Mouse (Mus musculus) large intestine, adult 2 months (tissue): ENCODE results near the gene Zcchc14. TPM values are rescaled to one million over a fixed set of nuclear protein-coding genes. Genes with fewer than 3 reads are reported as not detected.

Source experiments
- DNase-seq: peaks from one replicate; pipeline ENCODE4 v3.0.0-alpha.2; 2012; ENCODE audit warnings: low read depth, low spot score
- WGBS: fragments of 180-500 bp; shearing (Covaris S2); methylation state at CpG from one replicate; pipeline ENCODE4 v1.1.7; 2018; 5-methylcytosine and 5-hydroxymethylcytosine counted together
- polyA plus RNA-seq: library from polyadenylated mRNA; depleted of rRNA; stranded (reverse); fragments of >200 nt; gene quantifications from 2 replicates; pipeline ENCODE4 v1.2.3, GENCODE M21; 2012; rRNA removed

Gene Zcchc14
- 9.8 and 19.2 TPM in 2 replicates for polyA plus RNA-seq

DNA sequence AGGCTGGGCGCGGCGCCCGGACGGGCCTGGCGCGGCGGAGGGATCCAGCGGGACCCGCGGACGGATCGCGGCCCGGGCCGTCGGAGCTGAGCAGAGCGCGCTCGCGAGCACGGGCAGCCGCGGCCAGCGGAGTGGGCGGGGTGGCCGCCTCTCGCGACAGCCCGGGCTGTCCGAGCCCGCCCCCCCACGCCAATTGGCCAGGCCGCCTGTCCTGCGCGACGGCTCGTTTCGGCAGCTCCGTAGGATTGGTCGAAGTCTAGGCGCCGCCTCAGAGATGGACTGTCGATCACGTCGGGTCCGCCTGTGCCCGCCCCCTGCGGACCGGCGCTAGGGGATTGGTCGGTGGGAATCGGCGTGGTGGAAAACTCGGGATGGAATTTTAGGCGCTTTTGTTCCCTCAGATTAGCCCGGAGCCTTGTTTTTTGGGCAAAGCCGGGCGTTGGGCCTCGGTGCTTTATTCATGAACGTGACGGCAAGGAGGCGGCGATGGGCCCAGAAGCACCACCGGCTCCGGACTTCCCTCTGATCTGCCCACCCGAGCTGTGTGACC lies at the start of gene Zcchc14:
Gene Zcchc14 (minus strand): TSS at position 128 of the 550 bp plus-strand sequence.
- under 1% methylated on average over 55 of the region's 67 CpGs for WGBS
- DNase-seq, result peak; percentile 85

DNA sequence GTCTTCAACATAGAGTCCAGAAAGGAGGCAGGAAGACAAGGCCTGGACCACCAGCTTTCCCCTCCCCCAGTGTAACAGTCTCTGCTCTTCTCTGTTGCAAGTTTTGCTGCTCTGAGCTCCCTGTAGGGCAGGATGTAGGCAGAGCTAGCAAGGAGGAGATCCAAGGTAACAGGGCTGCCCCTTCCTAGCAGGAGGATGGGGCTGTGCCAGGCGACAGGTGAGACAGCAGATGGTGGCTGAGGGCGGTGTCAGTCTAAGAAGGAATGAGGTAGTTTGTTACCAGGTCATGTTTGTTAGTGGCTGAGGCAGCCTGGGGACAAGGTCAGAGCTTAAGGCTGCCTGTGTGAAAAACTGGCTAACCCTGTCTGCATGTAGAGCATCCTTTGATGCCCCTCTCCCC lies 47.2 kb upstream of the Zcchc14 start:
- no peak for DNase-seq
- WGBS, result 42% methylated on average over 2 of the region's 2 CpGs

DNA sequence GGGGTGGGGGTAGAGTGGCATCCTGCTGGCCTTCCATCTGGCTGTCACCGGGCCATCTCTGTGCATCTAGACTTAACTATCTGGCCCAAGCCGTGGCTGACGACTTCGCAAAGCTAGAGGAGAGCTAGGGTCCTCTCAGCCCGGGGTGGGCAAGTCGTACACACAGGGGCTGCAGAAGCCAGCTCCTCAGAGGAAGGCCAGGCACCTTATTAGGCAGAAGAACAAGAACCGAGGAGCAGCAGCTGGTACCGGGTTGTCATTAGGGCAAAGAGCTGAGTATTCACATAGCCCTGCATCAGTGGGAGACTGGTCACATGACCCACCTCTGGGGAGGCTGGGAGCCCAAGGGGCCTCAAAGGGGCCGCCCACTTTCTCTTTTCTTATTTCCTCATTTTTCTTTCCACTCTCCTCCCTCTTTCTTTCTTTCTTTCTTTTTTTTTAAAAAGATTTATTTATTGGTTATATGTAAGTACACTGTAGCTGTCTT lies 46.0 kb upstream of the Zcchc14 start:
- no peak for DNase-seq
- WGBS, result 11% methylated on average over 9 of the region's 9 CpGs

- WGBS, result 6% methylated on average over 17 of the region's 17 CpGs
- DNase-seq, result no peak
Measured at GRCm38 (mm10) chr8:121697735-121698614, 45.3 kb upstream of the Zcchc14 start.

DNA sequence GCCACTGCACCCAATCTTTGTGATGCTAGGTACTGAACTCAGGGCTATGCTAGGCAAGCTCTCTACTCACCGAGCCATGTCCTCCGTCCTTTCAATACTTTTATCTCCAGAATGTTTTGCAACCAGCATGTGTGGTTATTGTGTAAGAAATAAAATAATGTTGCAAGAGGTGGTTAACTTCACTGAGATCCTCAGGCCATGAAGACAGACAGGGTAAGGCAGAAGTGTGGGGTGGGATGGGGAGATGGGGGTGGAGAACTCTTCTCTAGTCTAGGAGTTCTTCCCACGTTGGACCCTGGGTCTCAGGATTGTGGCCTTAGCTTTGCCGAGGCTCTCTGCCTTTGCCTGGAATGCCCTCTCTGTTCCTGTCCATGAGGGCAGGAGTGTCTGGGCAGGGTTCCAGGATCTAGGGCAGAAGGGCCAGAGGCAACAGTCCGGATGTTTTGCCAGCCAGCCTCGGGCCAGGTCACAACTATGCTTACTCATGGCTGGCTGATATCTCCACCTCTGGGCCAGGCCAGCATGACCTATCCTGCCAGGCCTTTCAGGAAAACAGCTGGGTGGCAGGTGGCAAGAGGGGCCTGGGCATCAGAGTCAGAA lies 43.0 kb upstream of the Zcchc14 start:
- no peak for DNase-seq
- WGBS, result 56% methylated on average over 6 of the region's 6 CpGs

DNA sequence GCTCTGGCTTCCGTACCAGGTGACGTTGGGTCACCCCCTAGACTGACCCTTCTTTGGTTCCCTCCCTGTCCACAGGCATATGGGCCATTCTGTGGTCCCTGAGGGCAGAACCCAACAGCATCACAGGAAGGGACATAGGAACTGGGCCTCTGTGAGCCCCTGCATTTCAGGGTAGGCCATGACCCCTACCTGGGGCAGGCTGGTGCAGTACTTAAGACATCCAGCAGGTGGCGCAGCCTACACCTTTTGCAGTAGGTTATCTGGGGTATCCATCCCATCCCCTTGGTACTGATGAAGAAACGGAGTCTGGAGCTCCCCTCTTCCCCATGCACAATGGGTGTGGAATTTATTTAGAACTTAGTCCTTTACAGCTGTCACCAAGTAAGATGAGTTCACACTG lies 41.8 kb upstream of the Zcchc14 start:
- DNase-seq, result no peak
- WGBS, result 54% methylated on average over 4 of the region's 4 CpGs

DNA sequence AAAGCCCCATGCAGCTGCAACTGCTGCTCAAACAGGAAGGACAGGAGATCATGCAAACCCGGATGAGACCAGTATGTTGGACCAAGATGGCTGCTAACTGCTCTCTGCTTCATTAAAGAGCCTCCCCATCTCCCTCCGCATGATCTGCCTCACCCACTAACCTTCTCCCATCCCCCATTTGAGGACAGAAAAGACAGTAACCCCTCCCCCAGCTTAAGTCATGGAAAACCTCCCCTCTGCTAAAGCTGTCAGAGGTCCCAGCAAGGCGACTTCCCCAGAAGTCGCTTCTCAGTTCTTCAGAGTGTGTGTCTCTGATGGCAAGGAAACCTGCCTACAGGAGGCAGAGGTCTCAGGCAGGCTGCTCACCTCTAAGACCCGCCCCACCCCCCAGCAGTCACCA lies 35.8 kb upstream of the Zcchc14 start:
- DNase-seq, result no peak
- WGBS, result 41% methylated on average over 5 of the region's 5 CpGs

- 66% methylated on average over 14 of the region's 14 CpGs for WGBS
- DNase-seq, result no peak
Measured at GRCm38 (mm10) chr8:121687455-121688161, 34.9 kb upstream of the Zcchc14 start.

- no peak for DNase-seq
- 10% methylated on average over 4 of the region's 4 CpGs for WGBS
Measured at GRCm38 (mm10) chr8:121685419-121685818, 32.7 kb upstream of the Zcchc14 start.

DNA sequence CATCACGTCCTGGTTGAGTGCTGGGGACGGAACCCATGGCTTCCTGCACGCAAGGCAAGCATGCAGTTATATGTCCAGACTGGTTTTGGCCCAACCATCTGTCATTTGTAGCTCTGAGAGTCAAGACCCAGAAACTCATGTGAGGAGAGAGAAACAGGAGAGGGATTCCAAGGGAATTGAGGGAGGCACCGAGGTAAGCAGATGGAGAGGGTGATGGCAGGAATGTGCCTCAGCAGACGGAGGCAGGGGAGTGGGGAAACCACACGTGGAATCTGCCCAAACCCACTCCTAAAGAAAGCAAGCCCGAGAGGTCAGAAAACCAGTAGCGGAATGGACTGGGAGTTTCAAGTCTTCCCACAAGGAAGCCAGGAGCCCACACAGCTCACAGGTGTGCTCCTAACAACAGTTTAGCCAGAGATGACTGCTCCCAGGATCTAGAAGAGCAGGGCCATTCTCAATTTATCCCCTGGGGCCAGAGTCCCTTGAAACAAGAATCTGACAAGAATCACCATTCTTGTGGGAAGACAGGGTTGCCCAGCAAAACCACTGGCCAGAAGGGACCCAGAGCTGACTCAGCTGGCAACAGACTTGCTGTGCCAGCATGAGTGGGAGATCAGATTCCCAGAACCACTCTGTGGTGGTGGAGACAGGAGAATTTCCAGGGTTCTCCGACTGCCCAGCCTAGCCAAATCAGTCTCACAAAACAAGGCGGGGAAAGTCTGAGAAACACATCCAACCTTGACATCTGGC lies 30.6 kb upstream of the Zcchc14 start:
- DNase-seq, result no peak
- 62% methylated on average over 10 of the region's 10 CpGs for WGBS

DNA sequence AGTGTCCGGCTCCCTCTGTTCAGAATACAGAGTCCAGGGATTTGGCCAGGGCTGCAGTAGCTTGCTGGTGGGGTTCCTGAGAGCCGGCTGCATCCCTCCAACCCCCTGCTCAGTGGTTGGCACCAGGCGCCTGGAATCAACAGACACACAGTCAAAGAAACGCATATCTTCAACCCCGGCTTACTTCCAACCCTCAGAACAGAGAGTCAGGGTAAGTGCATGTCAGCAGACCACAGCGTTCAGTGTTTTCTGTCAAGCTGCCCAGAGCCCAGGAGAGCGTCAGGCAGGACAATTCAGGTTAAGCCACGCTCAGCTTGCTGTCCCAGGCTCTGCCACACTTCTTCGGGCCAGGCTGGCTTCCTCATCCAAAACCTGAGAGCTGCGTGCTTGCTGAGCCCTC lies 28.8 kb upstream of the Zcchc14 start:
- no peak for DNase-seq
- 56% methylated on average over 10 of the region's 10 CpGs for WGBS

- 76% methylated on average over 4 of the region's 4 CpGs for WGBS
- no peak for DNase-seq
Measured at GRCm38 (mm10) chr8:121680896-121681295, 28.2 kb upstream of the Zcchc14 start.

DNA sequence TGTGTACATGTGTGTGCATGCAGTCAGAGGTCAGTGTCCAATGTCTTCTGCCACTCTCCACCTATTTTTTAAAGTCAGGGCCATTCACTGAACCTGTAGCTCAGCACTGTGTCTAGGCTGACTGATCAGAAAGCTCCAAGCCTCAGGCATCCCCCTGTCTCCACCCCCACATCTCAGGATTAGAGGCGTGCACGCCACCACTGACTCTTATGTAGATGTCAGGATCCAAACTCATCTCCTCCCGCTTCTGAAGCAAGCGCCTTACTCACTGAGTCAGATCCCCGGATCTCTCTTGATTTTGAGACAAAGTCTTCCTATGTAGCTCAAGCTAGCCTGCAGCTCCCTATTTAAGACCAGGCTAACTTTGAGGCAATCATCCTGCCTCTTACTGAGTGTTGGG lies 26.0 kb upstream of the Zcchc14 start:
- DNase-seq, result no peak
- WGBS, result 68% methylated on average over 5 of the region's 5 CpGs

GRCm38 (mm10) chr8:121675701-121676100 lies 23.0 kb upstream of the Zcchc14 start:
- no peak for DNase-seq
- WGBS, result 41% methylated on average over 20 of the region's 20 CpGs

DNA sequence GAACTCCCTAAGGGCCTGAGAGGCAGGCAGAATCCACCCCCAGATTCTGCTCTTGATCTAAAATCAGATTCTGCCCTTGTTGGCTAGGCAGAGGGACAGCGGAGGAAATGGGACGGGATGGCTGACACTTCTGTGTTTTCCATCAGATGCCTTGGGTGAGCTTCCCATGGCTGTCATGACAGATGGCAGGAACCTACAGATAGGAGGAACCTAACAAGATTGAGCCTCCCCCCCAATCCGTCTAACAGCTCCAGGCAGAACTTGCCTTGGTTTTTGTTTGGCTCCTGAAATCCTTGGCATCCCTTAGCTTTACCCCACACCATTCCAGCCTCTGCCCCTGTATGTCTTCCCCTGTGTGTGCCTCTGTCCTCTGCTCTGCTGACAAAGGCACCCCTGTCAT lies 22.5 kb upstream of the Zcchc14 start:
- WGBS, result 74% methylated on average over 3 of the region's 3 CpGs
- no peak for DNase-seq

DNA sequence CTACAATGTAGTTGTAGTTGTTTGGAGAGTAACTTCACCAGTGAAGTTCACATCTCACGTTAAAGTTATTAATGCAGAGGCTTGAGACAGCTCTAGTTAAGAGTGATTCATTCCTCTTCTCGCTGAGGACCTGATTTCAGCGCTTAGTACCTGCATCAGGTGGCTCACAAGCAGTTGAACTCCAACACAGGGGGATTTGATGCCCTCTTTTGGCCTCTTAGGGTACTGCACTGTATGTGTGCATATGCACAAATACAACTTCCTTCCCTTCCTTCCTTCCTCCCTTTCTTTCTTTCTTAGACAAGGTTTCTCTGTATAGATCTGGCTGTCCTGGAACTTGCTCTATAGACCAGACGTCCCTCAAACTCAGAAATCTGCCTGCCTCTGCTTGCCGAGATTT lies 21.8 kb upstream of the Zcchc14 start:
- DNase-seq, result no peak
- WGBS, result 55% methylated on average over 5 of the region's 5 CpGs

GRCm38 (mm10) chr8:121673917-121674316 lies 21.2 kb upstream of the Zcchc14 start:
- no peak for DNase-seq
- 73% methylated on average over 5 of the region's 5 CpGs for WGBS

DNA sequence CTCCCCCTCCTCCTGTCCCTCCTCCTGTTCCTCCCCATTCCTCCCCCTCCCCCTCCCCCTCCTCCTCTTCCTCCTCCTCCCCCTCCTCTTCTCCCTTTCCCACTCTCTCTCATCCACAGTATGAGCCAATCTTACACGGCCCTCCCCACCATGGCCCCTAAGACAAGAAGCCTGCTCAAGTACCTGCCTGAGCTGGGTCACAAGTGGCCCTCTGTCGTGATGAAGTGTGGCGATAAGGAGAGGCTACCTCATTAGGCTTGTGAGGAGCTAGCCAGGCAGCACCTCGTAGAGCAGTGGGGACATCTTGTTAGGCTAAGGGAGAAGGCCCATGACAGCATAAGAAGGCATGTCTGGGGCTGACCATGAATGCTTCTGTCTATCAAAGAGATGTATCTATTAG lies 20.5 kb upstream of the Zcchc14 start:
- 63% methylated on average over 4 of the region's 4 CpGs for WGBS
- no peak for DNase-seq

GRCm38 (mm10) chr8:121669208-121669607 lies 16.5 kb upstream of the Zcchc14 start:
- DNase-seq, result no peak

More at GRCm38 (mm10) chr8:121669208-121669607, 16.5 kb upstream of the Zcchc14 start:
- 34% methylated on average over 8 of the region's 8 CpGs for WGBS
